Mouse (Mus musculus) forebrain, embryonic 10.5 days (tissue): Measurements from ENCODE around the gene Zfp260. TPM values are rescaled to one million over a fixed set of nuclear protein-coding genes. Genes with fewer than 3 reads are reported as not detected.
"Not testable (repeated sequence)": the region's sequence is repeated elsewhere in the genome, so short reads cannot be mapped to it uniquely, and the experiment has no call there.

Source experiments
- DNase-seq: peaks from one replicate; pipeline ENCODE4 v3.0.0-alpha.2; 2017; ENCODE audit warnings: low spot score; ENCODE audit errors: extremely low spot score
- H3K27ac ChIP-seq: fragments of 300-500 bp; sonication (generic); 2 replicates; pipeline ENCODE4 v1.5.1; 2016; ENCODE audit warnings: mild to moderate bottlenecking
- H3K27me3 ChIP-seq: fragments of 300-500 bp; sonication (generic); 2 replicates; pipeline ENCODE4 v1.6.1; 2016; ENCODE audit warnings: mild to moderate bottlenecking; ENCODE audit not compliant: poor library complexity, severe bottlenecking
- H3K36me3 ChIP-seq: fragments of 300-500 bp; sonication (generic); replicated peaks from 2 replicates; pipeline ENCODE4 v1.6.1; 2016; ENCODE audit warnings: mild to moderate bottlenecking, moderate library complexity
- H3K4me1 ChIP-seq: fragments of 300-500 bp; sonication (generic); 2 replicates; pipeline ENCODE4 v1.6.1; 2016
- H3K4me3 ChIP-seq: fragments of 300-500 bp; sonication (generic); 2 replicates; pipeline ENCODE4 v1.5.1; 2016; ENCODE audit warnings: mild to moderate bottlenecking, moderate library complexity
- H3K9me3 ChIP-seq: fragments of 300-500 bp; sonication (generic); 2 replicates; pipeline ENCODE4 v1.6.1; 2016; ENCODE audit warnings: mild to moderate bottlenecking, moderate library complexity
- WGBS: fragments of 180-500 bp; shearing (Covaris S2); methylation state at CpG from one replicate; pipeline ENCODE4 v1.1.7; 2016; 5-methylcytosine and 5-hydroxymethylcytosine counted together
- polyA plus RNA-seq: library from polyadenylated mRNA; unstranded; fragments of >200 nt; fragmentation: Nextera tagmentation; extraction: Ambion mirVana; gene quantifications from 2 replicates; pipeline ENCODE4 v1.2.1, GENCODE M21; 2016

Gene Zfp260
- polyA plus RNA-seq, 1 experiment from 2014 or later, result 104 TPM

- 10% methylated on average over 9 of the region's 9 CpGs for WGBS
- Histone ChIP-seq H3K27ac (peak overlapping the region; percentile 92), H3K27me3 (no peaks in the 10 kb centered on the region), H3K9me3 (no peaks in the 10 kb centered on the region), H3K4me1 (peaks cover 41% of the 10 kb centered on the region), H3K4me3 (peak overlapping the region; percentile 74), H3K36me3 (peaks cover 19% of the 10 kb centered on the region)
- DNase-seq, result no peak
Observed at GRCm38 (mm10) chr7:30090970-30091585, 3.5 kb upstream of the Zfp260 start.

- Histone ChIP-seq H3K4me1 (peaks cover 44% of the 10 kb centered on the region), H3K36me3 (peaks cover 13% of the 10 kb centered on the region), H3K9me3 (no peaks in the 10 kb centered on the region; the same call in 1 of the 2 replicates), H3K27me3 (no peaks in the 10 kb centered on the region), H3K4me3 (no peak overlapping the region), H3K27ac (no peak overlapping the region)
- WGBS, result 83% methylated on average over 9 of the region's 9 CpGs
- DNase-seq, result no peak
Observed at GRCm38 (mm10) chr7:30092666-30093065, 1.9 kb upstream of the Zfp260 start.

GRCm38 (mm10) chr7:30093918-30094415 is 610 bp upstream of the Zfp260 start:
- no peak for DNase-seq
- Histone ChIP-seq H3K27ac (peak overlapping the region; percentile 98; the same call in 1 of the 2 replicates), H3K9me3 (no peaks in the 10 kb centered on the region; the same call in 1 of the 2 replicates), H3K36me3 (peaks cover 20% of the 10 kb centered on the region), H3K4me1 (peaks cover 32% of the 10 kb centered on the region), H3K4me3 (peak overlapping the region; percentile 68), H3K27me3 (no peaks in the 10 kb centered on the region)
- WGBS, result 75% methylated on average over 6 of the region's 6 CpGs

GRCm38 (mm10) chr7:30095551-30096125 is 1.1 kb downstream of the Zfp260 start:
- H3K27ac ChIP-seq, result peak overlapping the region; percentile 98
- H3K36me3 ChIP-seq, result peaks cover 37% of the 10 kb centered on the region
- H3K4me3 ChIP-seq, result peak overlapping the region; percentile 68
- no peaks in the 10 kb centered on the region; the same call in 1 of the 2 replicates for H3K9me3 ChIP-seq
- 22% methylated on average over 5 of the region's 5 CpGs for WGBS
- no peak for DNase-seq
- H3K4me1 ChIP-seq, result peaks cover 26% of the 10 kb centered on the region
- H3K27me3 ChIP-seq, result no peaks in the 10 kb centered on the region

- 96% methylated on average over 13 of the region's 13 CpGs for WGBS
- Histone ChIP-seq H3K4me1 (peaks cover 16% of the 10 kb centered on the region), H3K27me3 (no peaks in the 10 kb centered on the region), H3K4me3 (no peak overlapping the region), H3K9me3 (peaks cover 30% of the 10 kb centered on the region), H3K36me3 (peaks cover 73% of the 10 kb centered on the region), H3K27ac (no peak overlapping the region)
- DNase-seq, result no peak
Observed at GRCm38 (mm10) chr7:30099297-30099696, 4.7 kb downstream of the Zfp260 start.

GRCm38 (mm10) chr7:30116076-30116475 is 21.5 kb downstream of the Zfp260 start:
- no peak overlapping the region for H3K27ac ChIP-seq
- no peak for DNase-seq
- WGBS, result 93% methylated on average over 5 of the region's 5 CpGs
- no peaks in the 10 kb centered on the region for H3K27me3 ChIP-seq
- no peak overlapping the region for H3K4me3 ChIP-seq
- H3K9me3 ChIP-seq, result peaks cover 38% of the 10 kb centered on the region
- H3K36me3 ChIP-seq, result no peaks in the 10 kb centered on the region; the same call in 1 of the 2 replicates
- H3K4me1 ChIP-seq, result peaks cover 2% of the 10 kb centered on the region

- H3K27me3 ChIP-seq, H3K4me3 ChIP-seq, H3K36me3 ChIP-seq, H3K27ac ChIP-seq, DNase-seq: not testable (repeated sequence)
- WGBS, result 94% methylated on average over 12 of the region's 12 CpGs
- Histone ChIP-seq H3K4me1 (peaks cover 16% of the 10 kb centered on the region), H3K9me3 (peaks cover 38% of the 10 kb centered on the region)
Observed at GRCm38 (mm10) chr7:30117935-30118334, 23.4 kb downstream of the Zfp260 start.

- Histone ChIP-seq H3K27me3 (no peaks in the 10 kb centered on the region), H3K36me3 (peaks cover 13% of the 10 kb centered on the region), H3K27ac (peak within 1 kb of the TSS; percentile 89), H3K9me3 (peaks cover 10% of the 10 kb centered on the region), H3K4me3 (peak within 1 kb of the TSS; percentile 61), H3K4me1 (peaks cover 18% of the 10 kb centered on the region)
- peak; percentile 92 for DNase-seq
- WGBS, result 1% methylated on average over 61 of the region's 61 CpGs
Observed at GRCm38 (mm10) chr7:30121308-30122187, 27.0 kb downstream of the Zfp260 start, which contains the start of gene Zfp382. Gene Zfp382 (plus strand): TSS chr7:30121942.

- no peak for DNase-seq
- 12% methylated on average over 15 of the region's 15 CpGs for WGBS
- peaks cover 18% of the 10 kb centered on the region for H3K4me1 ChIP-seq
Observed at GRCm38 (mm10) chr7:30122188-30122530, 27.6 kb downstream of the Zfp260 start.

GRCm38 (mm10) chr7:30129900-30130299 is 35.3 kb downstream of the Zfp260 start:
- peaks cover 14% of the 10 kb centered on the region for H3K9me3 ChIP-seq
- H3K27ac ChIP-seq, result no peak overlapping the region
- WGBS, result 95% methylated on average over 8 of the region's 8 CpGs
- no peaks in the 10 kb centered on the region for H3K4me1 ChIP-seq
- H3K27me3 ChIP-seq, result no peaks in the 10 kb centered on the region
- no peak overlapping the region for H3K4me3 ChIP-seq
- H3K36me3 ChIP-seq, result peaks cover 90% of the 10 kb centered on the region
- DNase-seq, result no peak

More at GRCm38 (mm10) chr7:30122188-30122530, 27.6 kb downstream of the Zfp260 start:
- H3K27ac ChIP-seq, result peak overlapping the region; percentile 89
- peaks cover 19% of the 10 kb centered on the region for H3K36me3 ChIP-seq
- peak overlapping the region; percentile 61 for H3K4me3 ChIP-seq
- H3K27me3 ChIP-seq, result no peaks in the 10 kb centered on the region
- H3K9me3 ChIP-seq, result peaks cover 10% of the 10 kb centered on the region

GRCm38 (mm10) chr7:30132396-30132795 is 37.8 kb downstream of the Zfp260 start:
- no peaks in the 10 kb centered on the region for H3K4me1 ChIP-seq
- DNase-seq, result no peak
- H3K27me3 ChIP-seq, result no peaks in the 10 kb centered on the region
- no peak overlapping the region for H3K4me3 ChIP-seq
- peaks cover 90% of the 10 kb centered on the region for H3K36me3 ChIP-seq
- 100% methylated on average over 4 of the region's 4 CpGs for WGBS
- H3K27ac ChIP-seq, result no peak overlapping the region
- peaks cover 14% of the 10 kb centered on the region for H3K9me3 ChIP-seq

GRCm38 (mm10) chr7:30136826-30137225 is 42.2 kb downstream of the Zfp260 start:
- Histone ChIP-seq H3K27ac (no peak overlapping the region), H3K36me3 (peaks cover 84% of the 10 kb centered on the region), H3K4me1 (no peaks in the 10 kb centered on the region), H3K4me3 (no peak overlapping the region), H3K9me3 (peaks cover 14% of the 10 kb centered on the region), H3K27me3 (no peaks in the 10 kb centered on the region)
- no peak for DNase-seq
- 92% methylated on average over 10 of the region's 10 CpGs for WGBS
